Mouse (Mus musculus) liver, postnatal 0 days (tissue): ENCODE results near the gene Cog6.

Experiments used
- CTCF ChIP-seq: sonication (generic); IDR thresholded peaks from 2 replicates; pipeline ENCODE4 v1.5.1; 2016; ENCODE audit warnings: antibody characterized with exemption, low read depth
- EP300 ChIP-seq: IDR thresholded peaks from 2 replicates; pipeline ENCODE4 v1.6.1; 2016; ENCODE audit warnings: antibody characterized with exemption, low read depth, mild to moderate bottlenecking

GRCm38 (mm10) chr3:52937739-52938306 is 79.2 kb downstream of the Cog6 start:
- TF ChIP-seq CTCF = no peak
- no peak for TF ChIP-seq EP300
